Mouse (Mus musculus): ENCODE data around the gene Smdt1.
"Not testable (repeated sequence)": the region's sequence is repeated elsewhere in the genome, so short reads cannot be mapped to it uniquely, and the experiment has no call there.

The Smdt1 gene

GRCm38 (mm10) chr15:82368851-82369250 is 30.1 kb downstream of the Smdt1 start:
- no peak for DNase-seq (ENCODE audit: low spot score)

- DNase-seq (ENCODE audit: low spot score) = no peak
These were observed 33.7 kb downstream of the Smdt1 start for GRCm38 (mm10) chr15:82372446-82372845.

- no peak for DNase-seq (ENCODE audit: low spot score)
These were observed 34.2 kb downstream of the Smdt1 start for GRCm38 (mm10) chr15:82372991-82373390.

- no peak for DNase-seq (ENCODE audit: low spot score)
These were observed 35.7 kb downstream of the Smdt1 start for GRCm38 (mm10) chr15:82374437-82374836.

- DNase-seq (ENCODE audit: low spot score) = no peak
These were observed 37.1 kb downstream of the Smdt1 start for GRCm38 (mm10) chr15:82375855-82376254.

GRCm38 (mm10) chr15:82376393-82377138 is 37.8 kb downstream of the Smdt1 start:
- DNase-seq (ENCODE audit: low spot score) = no peak

- DNase-seq (ENCODE audit: low spot score) = no peak
These were observed 38.9 kb downstream of the Smdt1 start for GRCm38 (mm10) chr15:82377701-82378100.

GRCm38 (mm10) chr15:82378261-82379180 is 39.8 kb downstream of the Smdt1 start:
- DNase-seq (ENCODE audit: low spot score) = no peak

- no peak for DNase-seq (ENCODE audit: low spot score)
These were observed 40.7 kb downstream of the Smdt1 start for GRCm38 (mm10) chr15:82379511-82379870.

GRCm38 (mm10) chr15:82379871-82380713 is 41.3 kb downstream of the Smdt1 start, which contains the start of gene Cyp2d22:
Gene Cyp2d22 (minus strand): TSS chr15:82380260.
- peak; percentile 41 for DNase-seq (ENCODE audit: low spot score)

- DNase-seq (ENCODE audit: low spot score) = no peak
These were observed 41.9 kb downstream of the Smdt1 start for GRCm38 (mm10) chr15:82380714-82381062.

GRCm38 (mm10) chr15:82382441-82382840 is 43.7 kb downstream of the Smdt1 start:
- no peak for DNase-seq (ENCODE audit: low spot score)

- DNase-seq (ENCODE audit: low spot score) = no peak
These were observed 47.0 kb downstream of the Smdt1 start for GRCm38 (mm10) chr15:82385729-82386128.

- DNase-seq (ENCODE audit: low spot score) = not testable (repeated sequence)
These were observed 51.2 kb downstream of the Smdt1 start for GRCm38 (mm10) chr15:82389916-82390315.

GRCm38 (mm10) chr15:82393922-82394321 is 55.2 kb downstream of the Smdt1 start, which contains the start of gene Cyp2d11:
Gene Cyp2d11 (minus strand): TSS chr15:82394022.
- not testable (repeated sequence) for DNase-seq (ENCODE audit: low spot score)

- not testable (repeated sequence) for DNase-seq (ENCODE audit: low spot score)
These were observed 57.2 kb downstream of the Smdt1 start for GRCm38 (mm10) chr15:82395955-82396354.
